Mouse (Mus musculus): ENCODE results near the gene Srcin1. TPM values are rescaled to one million over a fixed set of nuclear protein-coding genes. Genes with fewer than 3 reads are reported as not detected.

The Srcin1 gene
- polyA plus RNA-seq, 1 experiment from 2014 or later = 6.5 TPM

DNA sequence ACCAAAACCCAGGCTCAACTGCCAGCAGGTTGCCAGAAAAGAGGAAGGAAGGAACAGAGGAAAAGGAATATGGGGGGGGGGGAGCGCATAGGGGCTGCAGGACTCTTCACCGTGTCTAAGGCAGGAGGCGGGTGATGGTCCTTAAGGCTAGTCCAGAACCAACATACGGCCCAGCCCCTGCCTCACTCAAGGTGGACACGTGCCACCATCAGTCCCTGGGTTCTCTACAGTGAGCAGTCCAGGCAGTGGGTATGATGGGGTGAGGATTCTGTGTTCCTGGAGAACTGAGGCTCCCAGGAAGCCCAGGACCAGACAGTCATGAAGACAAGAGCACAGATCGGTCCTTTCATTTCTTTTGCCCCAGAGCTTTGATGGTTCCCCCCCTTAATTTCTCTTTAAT is 45.9 kb downstream of the Srcin1 start:
- Histone ChIP-seq H3K36me3 (peaks cover 26% of the 10 kb centered on the region), H3K4me1 (peaks cover 36% of the 10 kb centered on the region), H3K27me3 (peaks cover 39% of the 10 kb centered on the region), H3K27ac (replicated peaks) (no peak overlapping the region), H3K9me3 (no peaks in the 10 kb centered on the region), H3K4me2 (replicated peaks) (no peak overlapping the region), H3K4me3 (no peak overlapping the region), H3K9ac (replicated peaks) (no peak overlapping the region)
- WGBS = 90% methylated on average over 6 of the region's 6 CpGs
- ATAC-seq (ENCODE audit: low FRiP score, low read depth) = no peak

DNA sequence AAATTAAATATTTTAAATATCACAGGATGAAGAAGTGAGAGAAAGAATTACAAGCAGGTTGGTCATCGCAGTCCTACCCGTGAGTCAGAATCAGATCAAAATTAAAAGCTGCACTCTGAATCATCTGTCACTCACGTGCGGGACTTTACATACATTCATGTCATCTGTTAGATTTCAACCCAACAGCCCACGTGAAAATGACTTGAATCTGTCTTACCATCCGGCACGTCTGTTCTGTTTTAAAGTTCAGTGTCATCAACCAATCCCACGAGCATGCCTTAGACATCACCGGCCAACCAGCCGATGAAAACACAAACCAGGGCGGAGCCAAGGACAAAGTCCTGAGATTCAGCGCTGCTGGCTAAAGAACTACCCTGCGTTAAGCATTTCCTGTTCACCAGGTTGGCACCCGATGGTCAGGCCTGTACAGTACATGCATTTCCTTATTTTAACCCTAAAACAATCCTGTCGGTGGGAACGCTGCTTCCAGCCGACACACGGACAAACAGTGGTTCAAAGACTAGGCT is 47.6 kb downstream of the Srcin1 start:
- no peak for ATAC-seq (ENCODE audit: low FRiP score, low read depth)
- Histone ChIP-seq H3K27me3 (peaks cover 21% of the 10 kb centered on the region), H3K9me3 (no peaks in the 10 kb centered on the region), H3K27ac (replicated peaks) (no peak overlapping the region), H3K36me3 (peaks cover 26% of the 10 kb centered on the region), H3K4me1 (peaks cover 39% of the 10 kb centered on the region), H3K4me3 (no peak overlapping the region), H3K4me2 (replicated peaks) (no peak overlapping the region), H3K9ac (replicated peaks) (no peak overlapping the region)
- whole genome bisulfite sequencing = 81% methylated on average over 18 of the region's 18 CpGs

- ATAC-seq (ENCODE audit: low FRiP score, low read depth) = no peak
- H3K27ac ChIP-seq (replicated peaks) = peak overlapping the region; percentile 83
- 87% methylated on average over 6 of the region's 6 CpGs for WGBS
- H3K4me1 ChIP-seq = peaks cover 21% of the 10 kb centered on the region
- H3K36me3 ChIP-seq = peaks cover 50% of the 10 kb centered on the region
- peaks cover 2% of the 10 kb centered on the region; the same call in 1 of the 2 replicates for H3K27me3 ChIP-seq
- no peak overlapping the region for H3K4me2 ChIP-seq (replicated peaks)
- 0 out of 2 replicates have a peak overlapping the region, but pooled peaks have one; percentile 20 for H3K9ac ChIP-seq (replicated peaks)
- no peaks in the 10 kb centered on the region for H3K9me3 ChIP-seq
- H3K4me3 ChIP-seq = no peak overlapping the region
Observed at GRCm38 (mm10) chr11:97525313-97525712, 50.7 kb downstream of the Srcin1 start.

GRCm38 (mm10) chr11:97524306-97524705 is 51.7 kb downstream of the Srcin1 start:
- Histone ChIP-seq H3K27ac (replicated peaks) (peak overlapping the region; percentile 83), H3K4me3 (no peak overlapping the region; the same call in 1 of the 2 replicates), H3K4me1 (peaks cover 21% of the 10 kb centered on the region), H3K27me3 (no peaks in the 10 kb centered on the region), H3K9ac (replicated peaks) (no peak overlapping the region), H3K9me3 (no peaks in the 10 kb centered on the region), H3K36me3 (peaks cover 59% of the 10 kb centered on the region), H3K4me2 (replicated peaks) (no peak overlapping the region)
- WGBS = 57% methylated on average over 9 of the region's 9 CpGs
- no peak for ATAC-seq (ENCODE audit: low FRiP score, low read depth)

GRCm38 (mm10) chr11:97523827-97524261 is 52.1 kb downstream of the Srcin1 start:
- 12% methylated on average over 1 of the region's 1 CpGs for WGBS
- no peak overlapping the region; the same call in 1 of the 2 replicates for H3K4me3 ChIP-seq
- peak overlapping the region; percentile 83 for H3K27ac ChIP-seq (replicated peaks)
- ATAC-seq (ENCODE audit: low FRiP score, low read depth) = peak; percentile 47; the same call in 1 of the 2 replicates
- H3K36me3 ChIP-seq = peaks cover 64% of the 10 kb centered on the region
- peaks cover 21% of the 10 kb centered on the region for H3K4me1 ChIP-seq
- H3K27me3 ChIP-seq = no peaks in the 10 kb centered on the region
- 0 out of 2 replicates have a peak overlapping the region, but pooled peaks have one; percentile 2 for H3K4me2 ChIP-seq (replicated peaks)
- H3K9ac ChIP-seq (replicated peaks) = peak overlapping the region; percentile 12; the same call in 1 of the 2 replicates
- no peaks in the 10 kb centered on the region for H3K9me3 ChIP-seq

DNA sequence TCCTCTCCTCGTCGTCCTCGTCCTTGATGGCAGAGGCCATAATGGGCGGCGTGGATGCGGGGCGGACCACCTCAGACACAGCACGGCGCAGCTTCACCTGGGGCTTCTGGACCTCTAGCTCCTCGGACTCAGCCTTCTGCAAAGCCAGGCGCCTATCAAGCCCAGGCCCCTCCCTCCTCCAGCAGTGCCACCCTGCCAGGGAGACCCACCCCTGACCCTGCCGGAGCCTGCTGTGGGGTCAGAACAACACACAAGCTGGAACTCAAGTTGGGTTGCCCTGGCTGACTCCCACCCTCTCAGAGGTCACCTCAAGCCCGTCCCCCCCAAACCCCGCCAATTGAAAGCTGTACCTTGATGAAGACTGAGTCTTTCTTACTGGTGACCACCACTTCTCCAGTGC is 52.9 kb downstream of the Srcin1 start:
- ATAC-seq (ENCODE audit: low FRiP score, low read depth) = no peak
- H3K9me3 ChIP-seq = no peaks in the 10 kb centered on the region
- H3K9ac ChIP-seq (replicated peaks) = no peak overlapping the region
- 86% methylated on average over 14 of the region's 14 CpGs for WGBS
- H3K4me1 ChIP-seq = peaks cover 21% of the 10 kb centered on the region
- peaks cover 70% of the 10 kb centered on the region for H3K36me3 ChIP-seq
- H3K4me2 ChIP-seq (replicated peaks) = no peak overlapping the region
- H3K27ac ChIP-seq (replicated peaks) = peak overlapping the region; percentile 83
- H3K27me3 ChIP-seq = no peaks in the 10 kb centered on the region
- H3K4me3 ChIP-seq = no peak overlapping the region

- Histone ChIP-seq H3K4me3 (no peak overlapping the region), H3K36me3 (peaks cover 75% of the 10 kb centered on the region), H3K9me3 (no peaks in the 10 kb centered on the region), H3K9ac (replicated peaks) (no peak overlapping the region), H3K27ac (replicated peaks) (no peak overlapping the region), H3K4me1 (peaks cover 21% of the 10 kb centered on the region), H3K27me3 (no peaks in the 10 kb centered on the region), H3K4me2 (replicated peaks) (no peak overlapping the region)
- 80% methylated on average over 29 of the region's 29 CpGs for WGBS
- ATAC-seq (ENCODE audit: low FRiP score, low read depth) = no peak
Observed at GRCm38 (mm10) chr11:97521741-97522474, 54.1 kb downstream of the Srcin1 start.

GRCm38 (mm10) chr11:97520541-97520940 is 55.4 kb downstream of the Srcin1 start:
- Histone ChIP-seq H3K4me3 (no peak overlapping the region), H3K4me1 (peaks cover 21% of the 10 kb centered on the region), H3K27ac (replicated peaks) (no peak overlapping the region), H3K36me3 (peaks cover 73% of the 10 kb centered on the region), H3K27me3 (no peaks in the 10 kb centered on the region), H3K4me2 (replicated peaks) (no peak overlapping the region), H3K9ac (replicated peaks) (no peak overlapping the region), H3K9me3 (no peaks in the 10 kb centered on the region)
- no peak for ATAC-seq (ENCODE audit: low FRiP score, low read depth)
- 92% methylated on average over 7 of the region's 7 CpGs for WGBS

DNA sequence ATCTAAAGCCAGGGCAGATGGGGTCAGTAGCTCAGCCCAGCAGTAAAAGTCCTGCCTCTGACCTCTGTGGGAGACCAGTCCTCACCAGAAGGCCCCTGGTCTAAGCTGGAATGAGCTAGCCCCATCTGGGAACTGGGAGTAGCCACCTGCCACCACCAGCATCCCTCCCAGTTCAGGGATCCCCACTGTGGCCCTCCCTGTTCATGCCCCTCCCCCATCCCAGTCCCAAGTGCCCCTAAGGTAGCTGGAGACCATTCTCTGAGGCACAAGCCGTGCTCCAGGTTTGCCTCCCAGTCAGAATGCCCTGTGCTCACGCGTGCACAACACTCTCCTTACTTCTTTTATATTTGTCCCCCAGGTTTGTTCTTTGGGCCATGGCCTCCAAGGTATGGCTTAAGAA is 62.9 kb downstream of the Srcin1 start:
- H3K27ac ChIP-seq (replicated peaks) = no peak overlapping the region
- ATAC-seq (ENCODE audit: low FRiP score, low read depth) = no peak
- WGBS = 84% methylated on average over 3 of the region's 3 CpGs
- no peak overlapping the region for H3K9ac ChIP-seq (replicated peaks)
- H3K27me3 ChIP-seq = no peaks in the 10 kb centered on the region
- H3K4me2 ChIP-seq (replicated peaks) = no peak overlapping the region
- H3K36me3 ChIP-seq = peaks cover 28% of the 10 kb centered on the region
- H3K4me3 ChIP-seq = no peak overlapping the region
- peaks cover 22% of the 10 kb centered on the region for H3K4me1 ChIP-seq
- H3K9me3 ChIP-seq = no peaks in the 10 kb centered on the region

- H3K36me3 ChIP-seq = peaks cover 24% of the 10 kb centered on the region
- ATAC-seq (ENCODE audit: low FRiP score, low read depth) = no peak
- no peak overlapping the region for H3K27ac ChIP-seq (replicated peaks)
- H3K9ac ChIP-seq (replicated peaks) = no peak overlapping the region
- 19% methylated on average over 6 of the region's 6 CpGs for WGBS
- no peaks in the 10 kb centered on the region for H3K27me3 ChIP-seq
- H3K4me2 ChIP-seq (replicated peaks) = no peak overlapping the region
- H3K4me3 ChIP-seq = no peak overlapping the region
- H3K4me1 ChIP-seq = peaks cover 22% of the 10 kb centered on the region
- H3K9me3 ChIP-seq = no peaks in the 10 kb centered on the region
Observed at GRCm38 (mm10) chr11:97512511-97512910, 63.5 kb downstream of the Srcin1 start.

- 52% methylated on average over 13 of the region's 13 CpGs for WGBS
- no peak overlapping the region for H3K9ac ChIP-seq (replicated peaks)
- no peaks in the 10 kb centered on the region for H3K27me3 ChIP-seq
- peaks cover 24% of the 10 kb centered on the region for H3K36me3 ChIP-seq
- peaks cover 22% of the 10 kb centered on the region for H3K4me1 ChIP-seq
- no peak overlapping the region for H3K4me3 ChIP-seq
- no peaks in the 10 kb centered on the region for H3K9me3 ChIP-seq
- no peak for ATAC-seq (ENCODE audit: low FRiP score, low read depth)
- no peak overlapping the region for H3K4me2 ChIP-seq (replicated peaks)
- 0 out of 2 replicates have a peak overlapping the region, but pooled peaks have one; percentile 43 for H3K27ac ChIP-seq (replicated peaks)
Observed at GRCm38 (mm10) chr11:97511661-97512369, 64.2 kb downstream of the Srcin1 start.
